Mouse (Mus musculus) intestine, postnatal 0 days (tissue): ENCODE data around the gene A930004D18Rik. TPM values are rescaled to one million over a fixed set of nuclear protein-coding genes. Genes with fewer than 3 reads are reported as not detected.
"Not testable (repeated sequence)": the region's sequence is repeated elsewhere in the genome, so short reads cannot be mapped to it uniquely, and the experiment has no call there.

Source experiments
- ATAC-seq: fragments of 200-750 bp; cut with Nextera tagmentation; 2 replicates; pipeline ENCODE4 v1.8.0; 2017; ENCODE audit warnings: mild to moderate bottlenecking, moderate TSS enrichment, moderate library complexity
- H3K27ac ChIP-seq: fragments of 300-500 bp; sonication (generic); 2 replicates; pipeline ENCODE4 v1.5.1; 2014; ENCODE audit warnings: mild to moderate bottlenecking, low read depth, low read length, moderate library complexity
- H3K27me3 ChIP-seq: fragments of 300-500 bp; sonication (generic); replicated peaks from 2 replicates; pipeline ENCODE4 v1.6.1; 2014; ENCODE audit warnings: low read length, mixed read lengths; ENCODE audit not compliant: control insufficient read depth, insufficient read depth
- H3K36me3 ChIP-seq: fragments of 300-500 bp; sonication (generic); 2 replicates; pipeline ENCODE4 v1.6.1; 2014; ENCODE audit warnings: mild to moderate bottlenecking, moderate library complexity; ENCODE audit not compliant: control insufficient read depth, insufficient read depth
- H3K4me1 ChIP-seq: fragments of 300-500 bp; sonication (generic); replicated peaks from 2 replicates; pipeline ENCODE4 v1.6.1; 2014; ENCODE audit warnings: antibody characterized with exemption, low read length, mixed read lengths; ENCODE audit not compliant: control insufficient read depth, insufficient read depth
- H3K4me2 ChIP-seq: fragments of 300-500 bp; sonication (generic); replicated peaks from 2 replicates; pipeline ENCODE4 v1.6.1; 2014; ENCODE audit warnings: low read depth, mild to moderate bottlenecking, moderate library complexity
- H3K4me3 ChIP-seq: fragments of 300-500 bp; sonication (generic); 2 replicates; pipeline ENCODE4 v1.5.1; 2014; ENCODE audit warnings: low read depth, low read length
- H3K9ac ChIP-seq: fragments of 300-500 bp; sonication (generic); 2 replicates; pipeline ENCODE4 v1.6.1; 2014; ENCODE audit warnings: mild to moderate bottlenecking, low read depth, low read length
- H3K9me3 ChIP-seq: fragments of 300-500 bp; sonication (generic); 2 replicates; pipeline ENCODE4 v1.6.1; 2016; ENCODE audit warnings: mixed run types; ENCODE audit not compliant: control insufficient read depth
- CTCF ChIP-seq: sonication (generic); IDR thresholded peaks from 2 replicates; pipeline ENCODE4 v1.5.1; 2016; ENCODE audit warnings: low read depth, mild to moderate bottlenecking, control low read depth, antibody characterized with exemption, moderate library complexity
- WGBS: fragments of 180-500 bp; shearing (Covaris S2); extraction: QIAGEN DNeasy Blood & Tissue Kit; methylation state at CpG from one replicate; pipeline ENCODE4 v1.1.7; 2014; 5-methylcytosine and 5-hydroxymethylcytosine counted together
- microRNA-seq: library from miRNA; unstranded; fragments of <30 nt; microRNA quantifications from one replicate; pipeline ENCODE4, GENCODE M21; 2016
- polyA plus RNA-seq: library from polyadenylated mRNA; unstranded; fragments of >200 nt; fragmentation: Nextera tagmentation; extraction: Ambion mirVana; gene quantifications from 2 replicates; pipeline ENCODE4 v1.2.1, GENCODE M21; 2015

The A930004D18Rik gene
- polyA plus RNA-seq, 1 experiment from 2014 or later, result 6.3 TPM

DNA sequence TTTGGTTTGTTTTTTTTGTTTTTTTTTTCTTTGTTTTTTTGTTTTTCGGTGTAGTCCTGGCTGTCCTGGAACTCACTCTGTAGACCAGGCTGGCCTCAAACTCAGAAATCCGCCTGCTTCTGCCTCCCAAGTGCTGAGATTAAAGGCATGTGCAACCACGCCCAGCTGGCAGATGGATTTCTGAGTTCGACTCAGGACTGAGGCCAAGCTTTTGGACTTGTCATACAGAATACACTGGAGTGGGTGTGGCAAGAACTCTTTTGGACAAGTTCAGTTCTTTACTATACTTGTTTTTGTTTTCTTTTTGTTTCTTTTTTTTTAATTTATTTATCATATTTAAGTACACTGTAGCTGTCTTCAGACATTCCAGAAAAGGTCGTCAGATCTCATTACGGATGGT, 58.8 kb downstream of the A930004D18Rik start:
- no peaks in the 10 kb centered on the region for H3K36me3 ChIP-seq
- 92% methylated on average over 6 of the region's 6 CpGs for WGBS
- no peaks in the 10 kb centered on the region for H3K9me3 ChIP-seq
- H3K4me3 ChIP-seq, result no peak overlapping the region
- H3K4me1 ChIP-seq, result no peaks in the 10 kb centered on the region
- no peak overlapping the region for H3K4me2 ChIP-seq
- no peak overlapping the region for H3K27ac ChIP-seq
- H3K9ac ChIP-seq, result no peak overlapping the region
- no peak for ATAC-seq
- TF ChIP-seq CTCF, result no peak
- no peaks in the 10 kb centered on the region for H3K27me3 ChIP-seq

DNA sequence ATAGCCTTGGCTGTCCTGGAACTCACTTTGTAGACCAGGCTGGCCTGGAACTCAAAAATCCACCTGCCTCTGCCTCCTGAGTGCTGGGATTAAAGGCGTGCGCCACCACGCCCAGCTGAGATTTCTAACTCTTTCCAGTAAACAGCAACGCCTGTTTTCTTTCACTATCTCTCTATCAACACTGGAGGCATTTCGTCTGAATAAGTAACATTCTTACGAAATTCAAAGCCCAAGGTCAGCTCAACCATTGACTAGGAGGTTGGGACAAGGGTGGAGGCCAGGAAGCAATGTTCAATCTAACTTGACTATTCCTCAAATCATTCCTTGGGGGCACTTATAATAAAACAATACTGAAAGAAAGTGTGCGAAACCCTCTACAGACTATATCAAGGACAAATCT, 59.3 kb downstream of the A930004D18Rik start:
- 86% methylated on average over 7 of the region's 7 CpGs for WGBS
- not testable (repeated sequence) for H3K4me1 ChIP-seq, H3K27me3 ChIP-seq, H3K4me3 ChIP-seq, H3K9ac ChIP-seq, H3K27ac ChIP-seq, ATAC-seq, H3K36me3 ChIP-seq, H3K4me2 ChIP-seq, H3K9me3 ChIP-seq

DNA sequence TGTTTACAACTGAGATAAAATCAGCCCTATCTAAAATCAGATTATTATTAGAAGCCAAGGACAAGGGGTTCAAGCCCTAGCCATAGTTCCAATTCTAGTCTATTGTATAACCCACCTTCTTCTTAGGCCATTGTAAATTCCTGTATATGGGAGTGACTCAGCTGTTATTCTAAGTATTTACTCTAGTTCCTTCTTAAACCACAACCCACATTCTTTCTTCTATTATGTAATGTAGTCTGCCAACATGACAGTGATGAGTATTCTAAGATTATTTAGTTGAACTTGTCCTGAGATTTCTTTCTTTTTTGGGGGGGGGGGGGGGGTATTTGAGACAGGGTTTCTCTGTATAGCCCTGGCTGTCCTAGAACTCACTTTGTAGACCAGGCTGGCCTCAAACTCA, 59.9 kb downstream of the A930004D18Rik start:
- ATAC-seq, H3K9ac ChIP-seq, H3K9me3 ChIP-seq, H3K4me2 ChIP-seq, H3K4me1 ChIP-seq, H3K4me3 ChIP-seq, H3K36me3 ChIP-seq, H3K27me3 ChIP-seq, H3K27ac ChIP-seq: not testable (repeated sequence)

DNA sequence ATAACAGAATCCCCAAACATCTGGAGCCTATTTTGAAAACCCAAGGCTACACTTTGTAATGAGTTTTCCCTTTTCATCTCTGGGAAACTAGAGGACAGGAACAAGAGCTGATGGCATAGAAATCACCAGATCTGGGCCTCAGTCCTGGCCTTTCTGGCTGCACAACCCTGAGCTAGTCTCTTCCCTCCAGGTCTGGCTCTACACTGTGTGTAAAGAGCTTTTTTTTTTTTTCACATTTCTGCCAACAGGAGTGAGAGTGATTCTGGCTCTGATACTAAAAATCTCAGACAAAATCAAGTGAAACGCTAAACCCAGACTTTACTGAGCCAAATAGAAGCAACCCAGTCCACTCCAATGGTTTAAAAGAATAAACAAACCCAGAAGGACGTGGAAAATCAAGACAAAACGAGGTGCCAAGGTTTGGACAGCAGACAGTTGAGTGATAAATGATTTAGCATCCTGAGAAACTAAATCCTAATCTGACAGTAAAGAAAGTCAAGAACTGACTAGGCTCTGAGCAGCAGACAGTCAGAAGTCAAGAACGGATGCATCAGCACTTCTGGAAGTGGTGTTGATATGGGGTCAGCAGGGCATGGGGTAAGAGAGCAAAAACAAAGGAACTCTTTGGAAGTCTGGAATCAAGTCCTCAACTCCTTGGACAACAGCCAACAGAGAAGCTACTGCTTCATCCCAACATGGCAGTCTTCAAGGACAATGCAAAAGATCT, 61.8 kb downstream of the A930004D18Rik start:
- no peaks in the 10 kb centered on the region for H3K27me3 ChIP-seq
- no peaks in the 10 kb centered on the region for H3K9me3 ChIP-seq
- no peak overlapping the region for H3K4me2 ChIP-seq
- 47% methylated on average over 4 of the region's 4 CpGs for WGBS
- no peak for ATAC-seq
- no peaks in the 10 kb centered on the region for H3K36me3 ChIP-seq
- no peaks in the 10 kb centered on the region for H3K4me1 ChIP-seq
- no peak for TF ChIP-seq CTCF
- no peak overlapping the region for H3K27ac ChIP-seq
- H3K9ac ChIP-seq, result no peak overlapping the region
- H3K4me3 ChIP-seq, result no peak overlapping the region

Small RNA genes lying within 50 kb of the gene (microRNA-seq; reads per million reads assigned to microRNA genes)
- gene Mir7655, result 3.3 reads per million, percentile 5 among the genes with 10 or more reads in this experiment

Other genes with a start within 250 kb of the A930004D18Rik start
- not detected in 2 replicates for gene H2al2a, start 40.8 kb downstream of the A930004D18Rik start, polyA plus RNA-seq
- 0.95 and 1.2 TPM in 2 replicates for gene Skida1, start 11.3 kb upstream of the A930004D18Rik start, polyA plus RNA-seq
- gene Mllt10, start 17.5 kb upstream of the A930004D18Rik start, polyA plus RNA-seq, result 22.6 and 30.1 TPM in 2 replicates